Mouse (Mus musculus): ENCODE results near the gene Nsf. TPM values are rescaled to one million over a fixed set of nuclear protein-coding genes. Genes with fewer than 3 reads are reported as not detected.

Gene Nsf
- total RNA-seq, 1 experiment, result 55.0 TPM

GRCm38 (mm10) chr11:103922812-103923211, 31.0 kb downstream of the Nsf start:
- Histone ChIP-seq H3K4me3 (ENCODE audit: insufficient read depth in 1 of 2, low read depth in 1 of 2, low read length in 2 of 2, poor library complexity in 1 of 2, severe bottlenecking in 1 of 2) (no peak overlapping the region), H3K9me3 (ENCODE audit: control insufficient read depth, insufficient read depth, low read depth, low read length) (no peaks in the 10 kb centered on the region), H3K27ac (ENCODE audit: insufficient read depth, low read depth, low read length, poor library complexity, severe bottlenecking) (no peak overlapping the region), H3K9ac (ENCODE audit: insufficient read depth, low read depth, low read length, poor library complexity, severe bottlenecking) (no peak overlapping the region), H3K36me3 (ENCODE audit: control insufficient read depth, insufficient read depth, low read length, poor library complexity, severe bottlenecking) (no peaks in the 10 kb centered on the region), H3K4me1 (ENCODE audit: control insufficient read depth in 2 of 2, insufficient read depth in 2 of 2, low read length in 2 of 2, poor library complexity in 1 of 2) (no peaks in the 10 kb centered on the region)
- no peak for TF ChIP-seq ZNF384 (IDR thresholded peaks at IDR 0.05; ENCODE audit: low read depth, low read length)
- TF ChIP-seq HCFC1 (IDR thresholded peaks at IDR 0.05; ENCODE audit: borderline replicate concordance, insufficient read depth, low read length), result no peak
- TF ChIP-seq CHD2 (IDR thresholded peaks at IDR 0.05; ENCODE audit: low read depth, low read length), result no peak
- TF ChIP-seq ZC3H11A (IDR thresholded peaks at IDR 0.05; ENCODE audit: borderline replicate concordance, low read depth, low read length), result no peak
- no peak for TF ChIP-seq MAFK (IDR thresholded peaks at IDR 0.05; ENCODE audit: insufficient read depth, low read depth, low read length)
- DNase-seq (ENCODE audit: low read depth, low spot score), result no peak
- in situ Hi-C loops (cut with MboI; ENCODE audit: low sequenced_read_pairs in 2 of 2, unreplicated experiment in 2 of 2), result no loop called here

DNA sequence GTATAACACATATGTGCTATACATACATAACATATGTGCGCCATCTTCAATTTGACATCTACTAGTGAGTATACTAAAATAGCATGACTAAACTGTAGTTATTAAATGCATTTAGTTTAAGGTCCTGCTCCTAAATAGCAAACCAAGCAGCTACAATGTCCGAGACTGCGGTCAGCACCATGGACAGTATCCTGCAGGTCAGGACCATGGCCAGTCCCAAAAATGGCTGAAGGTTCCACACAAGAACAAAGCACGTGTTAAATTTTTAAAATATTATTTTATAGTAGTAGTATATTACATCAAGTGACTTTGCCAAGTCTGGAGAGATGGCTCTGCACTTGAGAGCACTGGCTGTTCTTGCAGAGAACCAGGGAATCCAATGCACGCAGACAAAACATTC, 33.2 kb downstream of the Nsf start:
- H3K4me1 ChIP-seq (ENCODE audit: control insufficient read depth in 2 of 2, insufficient read depth in 2 of 2, low read length in 2 of 2, poor library complexity in 1 of 2), result no peaks in the 10 kb centered on the region
- in situ Hi-C loops (cut with MboI; ENCODE audit: low sequenced_read_pairs in 2 of 2, unreplicated experiment in 2 of 2), result no loop called here
- H3K9me3 ChIP-seq (ENCODE audit: control insufficient read depth, insufficient read depth, low read depth, low read length), result no peaks in the 10 kb centered on the region
- TF ChIP-seq ZC3H11A (IDR thresholded peaks at IDR 0.05; ENCODE audit: borderline replicate concordance, low read depth, low read length) (no peak), ZNF384 (IDR thresholded peaks at IDR 0.05; ENCODE audit: low read depth, low read length) (no peak), MAFK (IDR thresholded peaks at IDR 0.05; ENCODE audit: insufficient read depth, low read depth, low read length) (no peak), HCFC1 (IDR thresholded peaks at IDR 0.05; ENCODE audit: borderline replicate concordance, insufficient read depth, low read length) (no peak), CHD2 (IDR thresholded peaks at IDR 0.05; ENCODE audit: low read depth, low read length) (no peak)
- no peak for DNase-seq (ENCODE audit: low read depth, low spot score)
- H3K9ac ChIP-seq (ENCODE audit: insufficient read depth, low read depth, low read length, poor library complexity, severe bottlenecking), result no peak overlapping the region
- no peak overlapping the region for H3K27ac ChIP-seq (ENCODE audit: insufficient read depth, low read depth, low read length, poor library complexity, severe bottlenecking)
- H3K36me3 ChIP-seq (ENCODE audit: control insufficient read depth, insufficient read depth, low read length, poor library complexity, severe bottlenecking), result no peaks in the 10 kb centered on the region
- H3K4me3 ChIP-seq (ENCODE audit: insufficient read depth in 1 of 2, low read depth in 1 of 2, low read length in 2 of 2, poor library complexity in 1 of 2, severe bottlenecking in 1 of 2), result no peak overlapping the region

DNA sequence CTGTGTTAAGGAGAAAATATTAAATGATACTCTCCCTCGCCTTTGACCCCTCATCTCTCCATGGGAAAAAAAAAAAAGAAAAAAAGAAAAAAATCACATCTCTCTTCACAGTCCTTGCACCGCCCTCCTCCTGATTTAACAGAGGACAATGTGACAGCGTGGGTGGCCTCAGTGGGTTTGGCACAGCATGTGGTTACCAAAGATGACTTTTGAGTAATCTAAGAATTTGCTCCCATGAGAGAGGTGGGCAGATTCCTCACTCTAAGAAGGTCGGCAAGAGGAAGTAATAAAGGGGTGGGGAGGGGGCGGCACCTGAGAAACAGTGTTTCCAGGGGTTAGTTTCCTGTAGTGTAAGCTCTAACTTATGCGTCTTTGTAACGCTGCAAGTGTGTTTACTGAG, 37.0 kb downstream of the Nsf start:
- no peak for TF ChIP-seq CHD2 (IDR thresholded peaks at IDR 0.05; ENCODE audit: low read depth, low read length)
- no peak for TF ChIP-seq ZNF384 (IDR thresholded peaks at IDR 0.05; ENCODE audit: low read depth, low read length)
- TF ChIP-seq MAFK (IDR thresholded peaks at IDR 0.05; ENCODE audit: insufficient read depth, low read depth, low read length), result no peak
- no peak for TF ChIP-seq HCFC1 (IDR thresholded peaks at IDR 0.05; ENCODE audit: borderline replicate concordance, insufficient read depth, low read length)
- TF ChIP-seq ZC3H11A (IDR thresholded peaks at IDR 0.05; ENCODE audit: borderline replicate concordance, low read depth, low read length), result no peak
- DNase-seq (ENCODE audit: low read depth, low spot score), result no peak
- Histone ChIP-seq H3K4me1 (ENCODE audit: control insufficient read depth in 2 of 2, insufficient read depth in 2 of 2, low read length in 2 of 2, poor library complexity in 1 of 2) (no peaks in the 10 kb centered on the region), H3K36me3 (ENCODE audit: control insufficient read depth, insufficient read depth, low read length, poor library complexity, severe bottlenecking) (peaks cover 10% of the 10 kb centered on the region), H3K9me3 (ENCODE audit: control insufficient read depth, insufficient read depth, low read depth, low read length) (no peaks in the 10 kb centered on the region), H3K4me3 (ENCODE audit: insufficient read depth in 1 of 2, low read depth in 1 of 2, low read length in 2 of 2, poor library complexity in 1 of 2, severe bottlenecking in 1 of 2) (no peak overlapping the region), H3K27ac (ENCODE audit: insufficient read depth, low read depth, low read length, poor library complexity, severe bottlenecking) (no peak overlapping the region), H3K9ac (ENCODE audit: insufficient read depth, low read depth, low read length, poor library complexity, severe bottlenecking) (no peak overlapping the region)
- in situ Hi-C loops (cut with MboI; ENCODE audit: low sequenced_read_pairs in 2 of 2, unreplicated experiment in 2 of 2), result no loop called here

GRCm38 (mm10) chr11:103915686-103916085, 38.2 kb downstream of the Nsf start:
- Histone ChIP-seq H3K9ac (ENCODE audit: insufficient read depth, low read depth, low read length, poor library complexity, severe bottlenecking) (no peak overlapping the region), H3K9me3 (ENCODE audit: control insufficient read depth, insufficient read depth, low read depth, low read length) (no peaks in the 10 kb centered on the region), H3K36me3 (ENCODE audit: control insufficient read depth, insufficient read depth, low read length, poor library complexity, severe bottlenecking) (peaks cover 12% of the 10 kb centered on the region), H3K4me1 (ENCODE audit: control insufficient read depth in 2 of 2, insufficient read depth in 2 of 2, low read length in 2 of 2, poor library complexity in 1 of 2) (no peaks in the 10 kb centered on the region), H3K4me3 (ENCODE audit: insufficient read depth in 1 of 2, low read depth in 1 of 2, low read length in 2 of 2, poor library complexity in 1 of 2, severe bottlenecking in 1 of 2) (no peak overlapping the region), H3K27ac (ENCODE audit: insufficient read depth, low read depth, low read length, poor library complexity, severe bottlenecking) (no peak overlapping the region)
- no peak for DNase-seq (ENCODE audit: low read depth, low spot score)
- in situ Hi-C loops (cut with MboI; ENCODE audit: low sequenced_read_pairs in 2 of 2, unreplicated experiment in 2 of 2), result no loop called here
- no peak for TF ChIP-seq MAFK (IDR thresholded peaks at IDR 0.05; ENCODE audit: insufficient read depth, low read depth, low read length)
- no peak for TF ChIP-seq ZC3H11A (IDR thresholded peaks at IDR 0.05; ENCODE audit: borderline replicate concordance, low read depth, low read length)
- TF ChIP-seq CHD2 (IDR thresholded peaks at IDR 0.05; ENCODE audit: low read depth, low read length), result no peak
- no peak for TF ChIP-seq ZNF384 (IDR thresholded peaks at IDR 0.05; ENCODE audit: low read depth, low read length)
- no peak for TF ChIP-seq HCFC1 (IDR thresholded peaks at IDR 0.05; ENCODE audit: borderline replicate concordance, insufficient read depth, low read length)
